Mouse (Mus musculus): ENCODE results near the gene Tssk1. TPM values are rescaled to one million over a fixed set of nuclear protein-coding genes. Genes with fewer than 3 reads are reported as not detected.
A peak's percentile ranks its signal among the peaks of the same experiment; 100 is the strongest.

Tssk1 gene
- 0.04 and 0.08 TPM in 2 replicates for polyA plus RNA-seq (2012; rRNA removed)

DNA sequence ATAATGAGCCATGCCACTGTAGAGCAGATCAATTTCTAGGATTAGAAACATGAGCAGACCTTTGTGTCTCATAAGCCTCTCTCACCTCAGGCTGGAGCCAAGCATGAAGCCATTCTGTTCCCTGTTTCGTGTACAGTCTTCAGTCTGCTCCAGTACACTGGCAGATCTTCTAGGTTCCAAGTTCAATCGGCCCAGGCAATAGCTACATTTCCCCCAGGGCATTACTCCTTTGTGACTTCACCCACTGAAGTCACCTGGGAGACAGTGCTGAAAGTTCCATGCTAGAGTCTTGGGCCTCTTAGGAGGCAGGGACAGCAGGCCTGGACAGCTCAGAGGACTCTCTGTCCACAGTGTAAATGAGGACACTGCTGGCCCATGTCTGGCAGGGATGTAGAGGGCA, at the start of gene Tssk1:
TSS of gene Tssk1 (plus strand) at position 301 of the 400 bp plus-strand sequence.
- no peak for DNase-seq (ENCODE audit: extremely low spot score in 1 of 2, low spot score in 1 of 2)

DNA sequence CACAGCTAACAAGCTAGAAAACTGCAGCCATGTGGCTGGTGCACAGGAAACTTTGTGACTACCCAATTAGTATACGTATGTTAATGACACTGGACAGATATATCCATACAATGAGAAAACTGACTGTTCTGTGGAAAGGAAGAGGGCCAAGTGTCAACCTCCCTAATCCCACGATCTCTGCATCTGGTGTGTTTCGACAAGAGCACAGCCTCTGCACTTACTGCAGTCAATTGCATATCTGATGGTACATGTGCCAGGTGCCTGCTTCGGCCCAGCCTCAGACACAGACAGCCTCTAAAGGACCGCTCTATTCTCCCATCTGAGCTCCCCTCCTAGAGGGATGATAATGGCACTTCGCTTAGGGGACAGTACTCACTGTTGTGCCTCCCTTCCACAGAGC, 45.6 kb upstream of the Tssk1 start:
- no peak for DNase-seq (ENCODE audit: extremely low spot score in 1 of 2, low spot score in 1 of 2)

DNA sequence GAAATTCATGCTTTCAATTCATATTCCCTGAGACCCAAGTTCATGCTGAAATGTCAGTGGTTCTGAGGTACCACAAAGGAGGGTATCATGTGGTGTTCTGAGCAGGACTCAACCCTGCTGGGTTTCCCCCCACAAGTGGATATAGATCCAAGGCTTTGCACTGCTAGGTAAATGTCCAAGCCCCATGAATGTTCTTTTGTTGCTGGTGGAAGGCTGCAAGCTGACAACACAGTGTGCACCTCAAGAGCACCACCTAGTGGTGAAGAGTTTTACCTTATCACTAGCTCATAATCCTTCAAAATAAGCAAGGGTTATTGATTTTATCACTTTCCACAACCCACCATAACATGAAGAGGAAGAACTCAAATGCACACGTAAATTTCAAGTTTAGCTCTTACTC, 45.1 kb upstream of the Tssk1 start:
- DNase-seq (ENCODE audit: extremely low spot score in 1 of 2, low spot score in 1 of 2) = peak in 1 of 2 experiments; percentile 89

DNA sequence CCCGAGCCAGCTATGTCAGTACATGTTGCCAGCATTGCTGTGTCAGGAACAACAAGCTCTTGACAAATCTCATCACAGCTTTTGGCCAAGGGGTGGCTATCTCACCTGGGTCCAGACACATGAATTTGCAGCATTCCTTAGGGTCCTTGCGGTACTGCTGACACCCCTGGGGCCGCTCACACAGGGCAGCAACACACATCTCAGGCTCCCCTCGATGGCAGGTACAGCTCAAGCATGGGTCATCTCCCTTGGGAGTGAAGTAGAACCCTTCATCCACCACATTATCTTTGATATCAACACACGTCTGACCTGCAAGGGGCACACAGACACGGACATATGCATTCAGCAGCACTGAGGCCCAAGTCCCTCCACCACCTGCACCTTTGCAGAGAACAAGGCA, 44.5 kb upstream of the Tssk1 start:
- no peak for DNase-seq (ENCODE audit: extremely low spot score in 1 of 2, low spot score in 1 of 2)

DNA sequence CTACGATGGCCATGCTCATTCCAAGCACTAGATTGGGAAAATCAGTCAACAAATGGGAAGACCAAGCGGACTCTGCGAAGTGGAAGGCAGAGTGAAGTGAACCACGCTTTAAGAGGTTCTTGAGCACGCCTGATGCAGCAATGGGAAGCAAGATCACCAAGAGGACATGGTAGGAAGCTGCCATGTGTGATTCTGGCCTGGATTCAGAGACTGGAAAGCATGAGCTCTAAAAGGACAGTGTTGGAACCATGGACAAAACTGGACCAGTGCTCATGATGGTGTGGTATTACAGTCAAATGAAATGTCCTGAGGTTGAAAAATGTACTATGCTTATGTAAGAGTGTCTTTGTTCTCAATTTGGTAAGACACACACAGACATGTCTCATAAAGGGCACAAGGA, 42.7 kb upstream of the Tssk1 start:
- no peak for DNase-seq (ENCODE audit: extremely low spot score in 1 of 2, low spot score in 1 of 2)

DNA sequence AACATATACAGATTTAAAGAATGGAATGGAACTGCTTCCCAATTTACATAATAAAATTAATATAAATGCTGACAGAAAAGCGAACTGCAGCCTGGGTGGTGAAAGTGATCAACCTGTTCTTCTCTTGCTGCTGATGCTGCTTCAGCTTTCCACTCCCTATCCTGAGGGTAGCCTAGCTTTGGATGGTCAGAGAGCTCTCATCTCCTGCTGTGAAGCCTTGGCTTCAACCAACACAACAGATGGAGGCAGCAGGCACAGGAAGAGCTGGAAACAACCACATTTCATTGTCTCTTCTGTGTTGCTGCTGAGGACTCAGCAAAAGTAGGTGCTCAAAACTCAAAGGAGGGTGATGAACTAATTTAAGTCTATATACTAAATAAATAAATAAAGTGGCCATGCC, 42.2 kb upstream of the Tssk1 start:
- DNase-seq (ENCODE audit: extremely low spot score in 1 of 2, low spot score in 1 of 2) = no peak

DNA sequence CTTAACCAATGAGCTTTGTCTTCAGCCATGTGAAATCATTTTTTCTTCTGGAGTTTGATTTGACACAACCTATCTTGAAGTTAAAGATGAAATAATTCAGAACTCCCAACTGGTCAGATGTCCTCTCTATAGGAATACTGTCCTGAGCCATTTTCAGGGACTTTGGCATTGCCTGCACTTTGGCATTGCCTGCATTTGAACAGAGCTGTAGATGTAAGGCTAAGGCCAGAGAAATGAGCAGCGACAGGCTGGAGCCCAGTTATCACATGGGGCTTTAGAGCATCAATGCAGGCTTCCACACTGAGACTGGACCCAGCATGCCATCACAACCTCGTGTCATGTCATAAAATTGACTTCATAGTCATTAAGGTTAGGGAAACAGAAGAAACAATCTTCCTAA, 40.8 kb upstream of the Tssk1 start:
- no peak for DNase-seq (ENCODE audit: extremely low spot score in 1 of 2, low spot score in 1 of 2)

DNA sequence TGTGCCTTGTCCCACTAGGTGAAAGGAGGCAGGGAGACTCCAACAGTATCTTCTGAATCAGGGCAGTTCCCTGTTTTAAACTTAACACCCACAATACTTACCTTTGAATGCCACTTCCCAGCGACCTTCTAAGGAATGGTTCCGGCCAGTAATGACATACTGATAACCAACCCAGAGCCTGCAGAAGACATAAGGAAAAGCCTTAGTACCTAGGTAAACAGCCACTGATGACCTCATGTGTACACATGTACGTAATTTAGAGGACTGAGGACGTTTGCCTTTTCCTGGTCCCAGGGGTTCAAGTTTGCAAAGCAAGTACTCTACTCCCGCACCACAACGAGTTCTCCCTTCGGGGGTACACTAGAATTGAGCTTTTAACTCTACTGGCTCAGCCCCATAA, 36.9 kb upstream of the Tssk1 start:
- DNase-seq (ENCODE audit: extremely low spot score in 1 of 2, low spot score in 1 of 2) = no peak

DNA sequence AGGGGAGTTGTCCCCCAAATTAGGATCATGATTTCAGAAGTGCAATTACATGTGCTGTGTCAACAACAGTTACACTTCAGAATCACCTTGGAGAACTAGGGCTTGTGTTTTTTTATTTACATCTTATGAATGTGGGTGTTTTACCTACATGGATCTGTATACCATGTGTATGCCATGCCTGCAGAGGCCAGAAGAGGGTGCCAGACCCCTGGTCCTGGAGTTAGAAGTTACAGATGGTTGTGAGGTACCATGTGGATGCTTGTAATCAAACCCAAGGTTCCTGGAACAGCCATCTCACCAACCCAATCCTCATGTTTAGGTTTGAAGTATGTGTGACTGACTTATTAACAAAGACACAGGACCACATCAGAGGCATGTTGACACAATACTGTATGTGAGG, 35.4 kb upstream of the Tssk1 start:
- no peak for DNase-seq (ENCODE audit: extremely low spot score in 1 of 2, low spot score in 1 of 2)

DNA sequence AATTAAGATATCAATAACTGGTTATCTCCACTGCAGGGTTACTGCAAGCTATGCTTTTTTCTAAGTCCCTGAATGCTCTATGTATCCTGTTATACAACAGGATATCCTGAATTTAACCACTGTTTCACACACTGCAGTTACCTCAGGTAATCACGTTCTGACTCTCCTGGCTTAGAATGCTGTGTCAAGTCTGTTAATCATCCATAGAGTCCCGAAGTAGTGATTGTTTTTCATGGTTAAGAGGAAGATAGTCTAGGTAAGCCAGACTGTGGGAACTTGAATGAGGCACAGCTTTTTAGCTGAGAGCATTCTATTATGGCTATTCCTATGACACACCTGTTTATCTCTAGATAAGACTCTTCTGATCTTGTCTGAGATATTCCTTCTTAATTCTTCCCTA, 28.7 kb upstream of the Tssk1 start:
- no peak for DNase-seq (ENCODE audit: extremely low spot score in 1 of 2, low spot score in 1 of 2)

DNA sequence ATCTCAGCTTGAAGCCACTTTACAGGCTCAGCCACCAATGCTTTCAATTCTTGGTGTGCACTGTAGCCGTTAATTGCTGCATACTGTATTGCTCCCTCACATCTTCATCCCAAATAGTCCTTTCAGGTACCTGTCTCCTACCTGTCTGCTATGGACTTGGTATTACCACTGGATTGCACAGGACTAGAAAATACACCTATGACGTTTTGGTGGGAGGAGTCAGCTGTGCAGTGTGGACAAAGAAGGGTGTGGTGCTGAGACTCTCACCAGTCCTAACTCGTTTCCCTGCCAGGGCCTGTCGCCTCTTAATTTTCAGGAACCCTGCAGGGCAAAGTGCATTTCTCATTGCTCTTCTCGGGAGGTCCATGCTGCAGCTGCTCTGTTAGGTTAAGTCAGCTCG, 28.3 kb upstream of the Tssk1 start:
- DNase-seq (ENCODE audit: extremely low spot score in 1 of 2, low spot score in 1 of 2) = no peak

DNA sequence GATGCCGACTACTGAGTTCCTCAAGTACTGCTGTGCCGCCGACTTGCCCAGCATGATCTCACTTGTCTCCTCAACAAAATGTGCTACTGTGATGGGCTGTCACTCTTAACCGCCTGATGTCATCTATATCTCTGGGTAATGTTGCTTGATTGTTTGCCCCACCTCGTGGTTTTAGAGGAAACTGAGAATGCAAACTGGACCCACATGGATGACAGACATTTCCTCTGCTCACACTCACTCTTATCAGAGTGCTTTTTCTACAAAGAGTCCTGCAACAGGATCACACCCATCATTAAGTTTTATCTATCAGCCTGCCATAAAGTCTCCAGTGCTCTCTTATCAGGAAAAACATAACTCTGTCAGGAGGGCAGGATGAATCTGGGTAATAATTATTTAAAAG, 22.8 kb upstream of the Tssk1 start:
- no peak for DNase-seq (ENCODE audit: extremely low spot score in 1 of 2, low spot score in 1 of 2)

DNA sequence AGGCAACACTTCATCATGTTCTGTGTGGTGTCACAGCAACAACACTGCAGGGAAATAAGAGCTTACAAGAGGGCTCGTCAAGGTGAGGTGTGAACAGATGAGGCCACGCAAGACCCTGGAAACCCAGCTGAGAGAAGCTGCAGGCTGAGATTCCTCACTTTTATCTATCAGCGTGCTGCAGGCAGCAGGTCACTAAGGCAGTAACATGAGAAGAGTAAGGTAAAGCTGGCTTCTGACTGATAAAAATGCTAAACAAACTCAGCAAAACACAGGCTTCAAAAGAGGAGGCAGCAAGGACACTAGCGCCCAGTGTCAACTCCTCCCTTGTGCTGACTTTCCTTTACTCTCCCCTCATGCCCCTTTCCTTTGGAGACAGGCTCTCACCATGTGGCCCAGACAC, 21.0 kb upstream of the Tssk1 start:
- no peak for DNase-seq (ENCODE audit: extremely low spot score in 1 of 2, low spot score in 1 of 2)

DNA sequence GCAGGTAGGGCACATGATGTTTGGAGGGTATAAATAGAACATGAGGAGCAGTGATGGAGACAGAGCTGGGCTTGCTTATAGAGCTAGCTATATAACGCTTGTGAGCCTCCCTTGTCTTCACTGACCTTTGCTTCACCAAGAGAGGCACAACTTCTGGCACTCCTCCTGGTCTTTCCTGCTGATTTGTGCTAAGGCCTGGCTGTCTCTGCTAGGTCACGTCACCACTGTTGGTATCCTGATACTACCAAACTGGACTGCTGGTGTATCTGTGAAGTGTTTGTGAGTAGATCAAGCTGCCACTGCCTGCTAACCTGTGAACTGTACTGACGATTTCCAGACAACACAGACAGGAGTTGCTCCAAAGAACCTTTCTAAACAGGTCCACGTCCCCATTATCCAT, 18.8 kb upstream of the Tssk1 start:
- DNase-seq (ENCODE audit: extremely low spot score in 1 of 2, low spot score in 1 of 2) = no peak

DNA sequence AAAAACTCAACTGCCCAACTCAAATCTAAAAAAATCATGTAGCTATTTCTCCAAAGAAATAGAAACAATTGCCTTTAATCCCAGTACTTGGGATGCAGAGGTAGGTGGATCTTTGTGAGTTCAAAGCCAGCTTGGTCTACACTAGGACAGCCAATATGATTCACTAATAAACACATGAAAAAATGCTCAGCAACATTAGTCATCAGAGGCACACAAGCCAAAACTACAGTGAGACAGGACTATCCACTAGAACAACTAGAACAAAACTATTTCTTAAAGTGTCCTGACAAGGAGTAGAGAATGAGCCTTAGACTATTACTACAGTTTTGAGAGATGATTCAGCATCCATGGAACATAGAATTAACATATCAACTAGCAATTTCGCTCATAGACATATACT, 17.9 kb upstream of the Tssk1 start:
- no peak for DNase-seq (ENCODE audit: extremely low spot score in 1 of 2, low spot score in 1 of 2)

DNA sequence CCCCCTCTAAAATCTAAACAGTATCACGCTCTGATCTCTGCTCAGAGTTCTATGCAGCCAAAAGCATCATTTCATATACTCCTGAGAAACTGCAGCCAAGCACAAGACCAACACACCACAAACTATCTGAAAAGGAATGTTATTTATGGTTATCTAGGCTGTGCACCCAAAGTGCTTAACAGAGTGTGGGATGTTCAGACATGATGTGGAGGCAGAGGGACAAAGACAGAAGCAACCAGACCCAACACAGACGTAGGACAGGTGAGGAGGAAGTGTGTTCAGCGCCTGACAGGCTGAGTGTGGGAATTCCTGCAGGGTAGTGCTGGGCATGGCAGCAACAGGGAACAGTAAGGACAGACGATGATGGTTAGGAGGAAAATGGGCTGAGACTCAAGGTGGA, 14.5 kb upstream of the Tssk1 start:
- no peak for DNase-seq (ENCODE audit: extremely low spot score in 1 of 2, low spot score in 1 of 2)

DNA sequence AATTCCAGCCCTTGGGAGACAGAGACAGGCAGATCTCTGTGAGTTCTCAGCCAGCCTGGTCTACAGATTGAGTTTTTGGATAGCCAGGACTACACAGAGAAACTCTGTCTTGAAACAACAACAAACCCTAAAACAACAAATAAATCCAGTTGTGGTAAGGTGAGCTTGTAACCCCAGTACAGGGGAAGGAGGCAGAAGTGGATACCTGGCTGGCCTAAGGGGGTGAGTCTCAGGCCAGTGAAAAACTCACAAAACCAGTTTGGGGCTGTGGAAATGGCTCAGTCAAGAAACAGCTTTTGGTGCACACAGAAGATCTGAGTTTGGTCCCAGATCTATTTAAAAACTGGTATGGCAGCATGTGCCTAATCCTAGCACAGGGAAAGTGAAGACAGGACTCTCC, 11.8 kb upstream of the Tssk1 start:
- no peak for DNase-seq (ENCODE audit: extremely low spot score in 1 of 2, low spot score in 1 of 2)

DNA sequence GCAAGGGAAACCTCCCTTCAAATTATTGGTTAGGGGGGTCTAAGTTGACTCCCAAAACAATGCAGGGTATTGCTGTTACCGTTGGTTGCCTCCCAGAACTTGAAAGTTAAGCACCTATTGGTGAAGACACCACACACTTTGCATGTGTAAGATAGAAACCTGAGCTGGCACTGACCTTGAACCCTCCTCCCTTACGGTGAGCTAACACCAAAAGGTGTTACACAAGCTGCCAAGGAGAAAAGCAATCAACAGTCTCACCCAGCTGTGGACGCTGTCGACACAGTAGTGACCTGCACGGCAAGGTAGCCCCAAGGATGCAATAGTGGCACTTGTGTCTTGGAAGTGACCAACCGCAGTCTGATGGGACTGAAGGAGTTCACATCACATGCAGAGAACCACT, 9.9 kb upstream of the Tssk1 start:
- no peak for DNase-seq (ENCODE audit: extremely low spot score in 1 of 2, low spot score in 1 of 2)

DNA sequence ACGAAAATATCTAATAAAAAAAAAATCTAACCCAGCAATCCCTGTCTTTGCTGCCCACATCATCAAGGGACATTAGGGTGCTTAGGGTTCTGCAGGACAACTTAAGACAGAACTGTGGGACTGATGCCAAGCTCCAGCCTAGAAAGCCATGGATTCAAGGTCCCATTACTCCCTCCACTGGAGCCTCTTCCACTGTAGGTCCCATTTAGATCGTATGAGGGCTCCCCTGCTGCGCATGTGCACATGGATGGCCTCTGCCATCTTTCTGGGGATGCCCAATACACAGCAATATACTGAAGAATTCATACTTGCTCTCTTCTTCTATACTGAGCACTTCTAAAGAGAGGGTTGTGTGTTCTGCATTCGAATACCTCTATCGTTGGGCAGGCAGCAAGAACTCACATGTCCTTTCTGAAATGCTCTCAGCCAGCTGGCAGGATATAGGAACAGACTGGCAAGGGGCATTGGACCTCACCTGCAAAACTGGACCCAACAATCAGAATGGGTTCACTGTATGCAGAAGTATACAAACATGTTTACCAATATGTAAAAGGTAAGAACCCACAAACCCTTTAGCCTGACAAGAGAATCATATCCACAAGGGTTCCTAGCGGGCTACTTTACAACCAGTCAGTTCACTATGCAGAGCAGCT, 4.2 kb upstream of the Tssk1 start:
- DNase-seq (ENCODE audit: extremely low spot score in 1 of 2, low spot score in 1 of 2) = no peak

DNA sequence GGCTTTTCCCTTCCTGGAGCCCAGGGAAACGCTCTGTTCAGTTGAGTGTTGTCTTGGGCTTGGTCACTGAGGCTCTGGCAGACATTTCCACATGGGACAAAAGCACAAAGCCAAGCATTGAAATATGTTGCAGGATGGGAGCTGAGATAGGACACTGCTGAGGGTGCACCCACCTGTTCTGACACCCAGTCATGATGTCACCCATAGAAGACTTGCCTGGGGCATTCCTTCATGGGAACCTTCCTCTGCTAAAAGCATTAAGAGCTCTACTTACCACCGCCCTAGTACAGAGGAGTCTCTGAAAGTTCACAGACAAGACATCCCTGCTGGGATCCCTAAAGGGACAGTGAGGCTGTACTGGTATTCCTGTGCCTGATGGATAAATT, 3.7 kb upstream of the Tssk1 start:
- no peak for DNase-seq (ENCODE audit: extremely low spot score in 1 of 2, low spot score in 1 of 2)

DNA sequence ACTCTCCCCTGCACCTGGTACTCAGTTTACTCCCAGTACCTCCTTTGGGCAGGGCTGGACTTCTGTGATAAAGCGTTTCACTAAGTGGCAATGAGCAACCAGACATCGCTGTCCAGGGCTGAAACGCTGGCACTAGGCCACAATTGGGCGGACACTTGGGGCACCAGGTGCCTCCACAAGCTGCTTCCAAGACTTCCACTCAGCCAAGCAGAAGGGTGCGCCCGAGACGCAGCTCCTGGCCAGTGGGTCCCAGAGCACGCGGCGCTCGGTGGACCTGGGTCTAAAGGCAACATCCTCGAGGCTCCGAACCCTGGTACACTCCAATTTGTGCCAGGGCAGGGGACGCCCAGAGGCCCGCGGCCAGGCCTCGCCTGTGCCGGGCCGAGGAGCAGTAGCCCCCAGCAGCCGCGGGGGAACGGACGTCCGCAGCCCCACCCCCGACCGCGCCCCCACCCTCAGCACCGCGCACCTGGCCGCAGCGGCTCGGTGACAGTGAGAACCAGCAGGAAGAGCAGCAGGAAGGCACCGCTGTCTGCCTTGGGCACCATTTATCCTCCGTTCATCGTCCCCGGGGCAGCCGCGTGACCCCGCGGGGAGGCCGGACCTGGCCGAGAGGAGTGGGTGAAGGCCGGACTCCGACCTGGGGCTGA, 3.0 kb upstream of the Tssk1 start:
- DNase-seq (ENCODE audit: extremely low spot score in 1 of 2, low spot score in 1 of 2) = peak in 1 of 2 experiments; percentile 47

DNA sequence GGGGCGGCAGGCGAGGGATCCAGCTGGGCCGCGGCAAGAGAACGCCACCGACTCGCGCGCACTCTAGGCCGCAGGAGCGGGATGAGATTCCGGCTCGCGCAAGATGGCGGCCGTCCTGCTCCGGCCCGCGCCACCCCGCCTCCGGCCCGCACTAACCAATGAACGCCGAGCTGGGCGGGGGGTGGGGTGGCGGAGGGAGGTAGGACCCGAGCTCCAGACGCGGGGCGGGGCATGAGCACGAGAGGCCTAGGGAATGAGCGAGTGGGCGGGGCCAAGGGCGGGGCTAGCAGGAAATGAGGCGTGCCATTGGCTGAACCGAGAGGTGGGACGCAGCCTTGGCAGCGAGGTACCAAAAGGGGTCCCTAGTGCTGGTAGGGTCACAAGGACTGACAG, 2.5 kb upstream of the Tssk1 start, which contains the start of gene Gm20518:
TSS of gene Gm20518 (minus strand) at position 105 of the 393 bp plus-strand sequence.
- peak; percentile 97 to 99 for DNase-seq (ENCODE audit: extremely low spot score in 1 of 2, low spot score in 1 of 2)

DNA sequence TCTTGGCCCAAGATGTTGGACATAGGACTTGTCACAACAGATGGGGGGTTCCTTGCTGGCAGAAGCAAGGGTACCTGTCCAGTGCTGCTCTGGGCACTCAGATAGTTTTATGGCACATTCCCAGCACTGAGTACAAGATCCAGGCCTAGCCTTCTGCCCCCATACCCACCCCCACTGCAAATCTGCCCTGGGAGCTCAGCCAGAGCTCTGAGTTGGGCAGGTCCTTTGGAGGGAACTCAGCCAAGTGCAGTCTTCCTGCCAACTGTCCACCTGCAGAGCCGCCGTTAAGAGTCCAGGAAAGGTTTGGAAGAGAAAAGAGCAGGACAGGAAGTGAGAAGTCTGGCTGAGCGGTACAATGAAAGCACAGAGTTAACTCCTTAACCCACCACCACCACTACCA, 1.4 kb upstream of the Tssk1 start:
- DNase-seq (ENCODE audit: extremely low spot score in 1 of 2, low spot score in 1 of 2) = no peak

Measured in frontal cortex, adult 2 months (tissue).